ENCODE assay signal across 23 mouse cellular contexts in the genomic region with DNA sequence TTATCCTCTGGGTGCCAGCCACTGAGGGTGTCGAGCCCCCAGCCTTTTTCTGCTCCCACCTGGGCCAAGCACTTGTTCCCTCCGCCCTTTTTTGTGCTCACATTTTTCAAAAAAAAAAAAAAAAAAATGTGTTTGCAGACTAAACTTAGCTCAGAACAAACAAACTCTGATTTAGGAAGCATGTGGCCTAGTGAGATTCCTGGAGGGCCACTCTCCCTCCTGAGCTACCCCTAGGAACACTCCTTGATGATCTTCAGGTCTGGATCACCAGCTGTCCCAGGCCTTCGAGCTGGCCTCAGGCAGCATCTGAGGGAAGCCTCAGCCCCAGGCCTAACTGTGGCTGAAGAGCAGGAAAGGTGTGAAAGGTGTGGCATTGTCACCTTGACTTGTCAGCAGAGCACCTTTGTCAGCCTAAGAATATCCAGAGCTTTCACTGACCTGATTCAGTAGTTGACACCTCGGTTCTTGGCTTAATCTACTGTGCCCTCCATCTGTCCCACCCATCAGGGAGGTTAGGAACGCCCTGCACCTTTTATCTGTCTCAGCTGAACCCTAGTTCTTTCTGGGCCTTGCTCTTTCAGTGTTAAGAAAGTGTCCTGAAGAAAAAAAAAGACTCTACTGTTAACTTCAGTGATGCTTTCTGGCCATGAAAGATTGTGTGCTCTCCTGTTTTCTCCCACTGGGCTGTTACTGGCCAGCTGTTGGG. TPM values are rescaled to one million over a fixed set of nuclear protein-coding genes. Genes with fewer than 3 reads are reported as not detected.
A peak's percentile ranks its signal among the peaks of the same experiment; 100 is the strongest.
DNase-seq lines count a peak whose midpoint lies in the region; ATAC-seq and TF ChIP-seq lines count a peak whose summit lies in the region.
"Had no signal": no experiment of that assay in that cellular context is flagged by ENCODE, and none has a peak within 500 bp of the region (broad histone marks: within the 10 kb centered on the region; RNA-seq: fewer than 3 reads in every experiment).

No protein-coding gene starts in this region.

- TF ChIP-seq EP300 in liver, postnatal 0 days (IDR thresholded peaks at IDR 0.05; ENCODE audit: low read depth) = peak; percentile 24; the same call in 1 of the 2 replicates

- H3K9ac ChIP-seq in liver, postnatal 0 days (replicated peaks) = no peak overlapping the region
- H3K9ac ChIP-seq: embryonic facial prominence, embryonic 13.5 days; forebrain, postnatal 0 days; midbrain, embryonic 15.5 days had no signal

- no peak overlapping the region for H3K4me3 ChIP-seq in liver, postnatal 0 days (ENCODE audit: low read depth, low read length)
- H3K4me3 ChIP-seq: embryonic facial prominence, embryonic 13.5 days; heart, embryonic 10.5 days; megakaryocyte, embryonic 14.5 days; midbrain, embryonic 15.5 days; myocyte had no signal

- 57% methylated on average over 5 of the region's 5 CpGs for WGBS in liver, postnatal 0 days (ENCODE audit: insufficient replicate concordance)

- no peak overlapping the region for H3K27ac ChIP-seq in liver, postnatal 0 days (ENCODE audit: low read depth)
- H3K27ac ChIP-seq: embryonic facial prominence, embryonic 13.5 days; heart, embryonic 10.5 days; midbrain, embryonic 15.5 days had no signal

- DNase-seq in cerebellum, adult 9-10 months = peak; percentile 15
- DNase-seq in cerebellum, adult 11-12 months = no peak
- peak; percentile 42 for DNase-seq in ZHBTc4 (ENCODE audit: low read depth, low spot score)
- peak; percentile 49 for DNase-seq in liver
- DNase-seq in liver, postnatal 0 days = no peak
- DNase-seq in spleen, adult 18-20 months = no peak
- no peak for DNase-seq in layer of hippocampus, adult 9-11 months
- no peak for DNase-seq in layer of hippocampus, adult 8-10 months (ENCODE audit: low spot score in 2 of 2)
- DNase-seq: adrenal gland, adult 2 months; forebrain, postnatal 0 days; left cerebral cortex, postnatal 4 days had no signal

- peaks cover 15% of the 10 kb centered on the region for H3K4me1 ChIP-seq in liver, postnatal 0 days (ENCODE audit: insufficient read depth)
- H3K4me1 ChIP-seq: embryonic facial prominence, embryonic 13.5 days; heart, embryonic 10.5 days; midbrain, embryonic 15.5 days had no signal

- H3K9me3 ChIP-seq in liver, postnatal 0 days (ENCODE audit: low read length) = no peaks in the 10 kb centered on the region
- H3K9me3 ChIP-seq: embryonic facial prominence, embryonic 13.5 days; heart, embryonic 10.5 days; megakaryocyte, embryonic 14.5 days; midbrain, embryonic 15.5 days had no signal

- H3K27me3 ChIP-seq in liver, postnatal 0 days (ENCODE audit: insufficient read depth, low read length) = no peaks in the 10 kb centered on the region
- H3K27me3 ChIP-seq: CH12.LX; embryonic facial prominence, embryonic 13.5 days; megakaryocyte, embryonic 14.5 days; midbrain, embryonic 15.5 days had no signal

- no peak for ATAC-seq in liver, postnatal 0 days
- ATAC-seq: forebrain, postnatal 0 days; midbrain, embryonic 15.5 days had no signal

- no peak overlapping the region for H3K4me2 ChIP-seq in liver, postnatal 0 days (ENCODE audit: low read depth, low read length)
- H3K4me2 ChIP-seq: embryonic facial prominence, embryonic 13.5 days; midbrain, embryonic 15.5 days had no signal

- no peak for TF ChIP-seq CTCF in liver, postnatal 0 days (IDR thresholded peaks at IDR 0.05; ENCODE audit: low read depth)

- H3K36me3 ChIP-seq in liver, postnatal 0 days (replicated peaks; ENCODE audit: insufficient read depth, low read length) = 0 out of 2 replicates have a peak, but pooled peaks cover 4% of the 10 kb centered on the region
- H3K36me3 ChIP-seq: heart, embryonic 10.5 days had no signal

RNA-seq across cellular contexts. Expression of gene Armc9, which starts 27.6 kb away (rescaled TPM):
- polyA plus RNA-seq in liver, postnatal 0 days (2015; fragmentation: Nextera tagmentation; extraction: Ambion mirVana) = 4.7 and 5.0 TPM in 2 replicates
- 10 to 100 TPM; 35.5 to 52.4 (median 43.3) TPM for total RNA-seq in layer of hippocampus, adult 8-10 months (2022)

RNA-seq across cellular contexts. Expression of gene Gm21972, which starts 48.7 kb away (rescaled TPM):
- polyA plus RNA-seq in liver, postnatal 0 days (2015; fragmentation: Nextera tagmentation; extraction: Ambion mirVana) = not detected in 2 replicates
- 1 to 10 TPM in 3 of 4 experiments, not detected in 1; 4.5 to 7.4 (median 6.4) TPM for total RNA-seq in layer of hippocampus, adult 8-10 months (2022)
- total RNA-seq: liver, adult 2 months had no signal
- polyA plus RNA-seq: embryonic facial prominence, embryonic 13.5 days; heart, postnatal 0 days; hindbrain, embryonic 11.5 days; kidney, adult 2 months; liver, adult 2 months; spleen, adult 2 months; stomach, embryonic 14.5 days had no signal

Comparison
In these comparisons a context has a peak if more than half of its experiments do, and no peak if none do; other contexts are left out.
1. DNase-seq: peak in cerebellum, adult 9-10 months (single experiment), ZHBTc4 (single experiment) and liver (single experiment); none in cerebellum, adult 11-12 months (single experiment), liver, postnatal 0 days (single experiment), spleen, adult 18-20 months (0 of 2), layer of hippocampus, adult 9-11 months (single experiment) and layer of hippocampus, adult 8-10 months (0 of 2).